Mouse (Mus musculus): ENCODE data around the gene Dscam. TPM values are rescaled to one million over a fixed set of nuclear protein-coding genes. Genes with fewer than 3 reads are reported as not detected.

The Dscam gene
- polyA plus RNA-seq, 1 experiment from 2014 or later = 0.08 TPM

DNA sequence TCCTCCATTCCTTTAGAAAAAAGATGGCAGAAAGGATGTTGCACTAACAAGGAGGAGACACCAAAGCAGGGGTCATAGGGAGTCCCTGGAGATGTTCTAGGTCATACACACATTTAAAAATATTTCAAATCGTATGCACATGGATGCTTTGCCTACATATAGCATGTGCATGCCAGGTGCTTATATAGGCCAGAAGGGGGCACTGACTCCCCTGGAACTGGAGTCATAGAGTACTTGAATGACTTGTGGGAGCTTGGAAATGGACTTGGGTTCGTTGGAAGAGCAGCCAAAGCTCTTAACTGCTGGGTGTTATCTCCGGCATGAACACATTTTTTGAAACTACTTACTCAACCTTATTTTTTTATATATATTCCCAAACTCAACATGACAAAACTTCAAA lies 448.4 kb downstream of the Dscam start:
- Histone ChIP-seq H3K27me3 (no peaks in the 10 kb centered on the region), H3K4me3 (no peak overlapping the region), H3K9me3 (no peaks in the 10 kb centered on the region), H3K4me2 (no peak overlapping the region), H3K36me3 (no peaks in the 10 kb centered on the region), H3K27ac (no peak overlapping the region), H3K4me1 (no peaks in the 10 kb centered on the region), H3K9ac (no peak overlapping the region)
- ATAC-seq (ENCODE audit: insufficient number of reproducible peaks, low FRiP score, low TSS enrichment, low read depth) = no peak
- WGBS = 60% methylated on average over 3 of the region's 3 CpGs

- no peak overlapping the region for H3K4me2 ChIP-seq
- 56% methylated on average over 9 of the region's 9 CpGs for WGBS
- no peaks in the 10 kb centered on the region for H3K27me3 ChIP-seq
- no peak overlapping the region for H3K27ac ChIP-seq
- no peaks in the 10 kb centered on the region for H3K9me3 ChIP-seq
- H3K36me3 ChIP-seq = no peaks in the 10 kb centered on the region
- H3K9ac ChIP-seq = no peak overlapping the region
- no peak for ATAC-seq (ENCODE audit: insufficient number of reproducible peaks, low FRiP score, low TSS enrichment, low read depth)
- H3K4me3 ChIP-seq = no peak overlapping the region
- H3K4me1 ChIP-seq = no peaks in the 10 kb centered on the region
These were observed 449.3 kb downstream of the Dscam start for GRCm38 (mm10) chr16:96721241-96721640.

DNA sequence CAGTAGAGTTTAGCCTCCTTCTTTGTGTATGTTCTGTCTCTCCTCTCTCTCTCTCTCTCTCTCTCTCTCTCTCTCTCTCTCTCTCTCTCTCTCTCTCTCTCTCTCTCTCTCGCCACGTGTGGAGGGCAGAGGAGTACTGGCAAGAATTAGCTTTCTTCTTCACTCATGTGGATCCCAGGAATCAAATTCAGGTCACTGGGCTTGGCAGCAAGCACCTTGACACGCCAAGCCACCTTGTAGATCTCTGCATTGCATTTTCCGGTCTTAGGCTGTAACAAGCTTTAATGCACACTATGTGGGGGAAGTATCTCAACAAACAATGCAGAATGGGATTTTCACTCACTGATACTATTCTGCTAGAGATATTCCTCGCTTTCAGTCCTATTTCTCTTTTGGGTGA lies 449.9 kb downstream of the Dscam start:
- 79% methylated on average over 5 of the region's 5 CpGs for WGBS
- H3K9ac ChIP-seq = no peak overlapping the region
- H3K27me3 ChIP-seq = no peaks in the 10 kb centered on the region
- no peaks in the 10 kb centered on the region for H3K9me3 ChIP-seq
- no peaks in the 10 kb centered on the region for H3K36me3 ChIP-seq
- no peaks in the 10 kb centered on the region for H3K4me1 ChIP-seq
- no peak overlapping the region for H3K4me3 ChIP-seq
- ATAC-seq (ENCODE audit: insufficient number of reproducible peaks, low FRiP score, low TSS enrichment, low read depth) = no peak
- no peak overlapping the region for H3K27ac ChIP-seq
- no peak overlapping the region for H3K4me2 ChIP-seq

DNA sequence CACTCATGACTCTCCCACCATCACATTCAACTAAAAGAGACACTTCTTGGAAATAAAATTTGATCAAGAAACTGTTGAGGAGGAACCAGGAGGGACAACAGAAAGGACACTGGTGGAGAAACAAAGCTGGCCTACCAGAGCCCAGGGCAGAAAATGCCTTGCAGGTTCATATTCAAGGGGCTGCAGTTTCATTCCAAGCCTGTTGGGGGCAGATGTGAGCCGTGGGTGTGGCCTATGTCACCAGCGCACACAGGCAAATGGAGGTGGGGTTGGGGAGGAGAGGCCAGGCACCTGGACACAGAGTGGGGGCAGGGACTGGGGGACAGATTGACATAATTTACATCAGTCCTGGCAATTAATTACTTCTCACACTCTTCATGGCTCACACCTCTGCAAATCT lies 452.3 kb downstream of the Dscam start:
- H3K27ac ChIP-seq = no peak overlapping the region
- WGBS = 3% methylated on average over 2 of the region's 2 CpGs
- no peaks in the 10 kb centered on the region for H3K36me3 ChIP-seq
- H3K9me3 ChIP-seq = no peaks in the 10 kb centered on the region
- no peaks in the 10 kb centered on the region for H3K4me1 ChIP-seq
- H3K27me3 ChIP-seq = no peaks in the 10 kb centered on the region
- H3K4me2 ChIP-seq = no peak overlapping the region
- H3K4me3 ChIP-seq = no peak overlapping the region
- ATAC-seq (ENCODE audit: insufficient number of reproducible peaks, low FRiP score, low TSS enrichment, low read depth) = no peak
- H3K9ac ChIP-seq = no peak overlapping the region

DNA sequence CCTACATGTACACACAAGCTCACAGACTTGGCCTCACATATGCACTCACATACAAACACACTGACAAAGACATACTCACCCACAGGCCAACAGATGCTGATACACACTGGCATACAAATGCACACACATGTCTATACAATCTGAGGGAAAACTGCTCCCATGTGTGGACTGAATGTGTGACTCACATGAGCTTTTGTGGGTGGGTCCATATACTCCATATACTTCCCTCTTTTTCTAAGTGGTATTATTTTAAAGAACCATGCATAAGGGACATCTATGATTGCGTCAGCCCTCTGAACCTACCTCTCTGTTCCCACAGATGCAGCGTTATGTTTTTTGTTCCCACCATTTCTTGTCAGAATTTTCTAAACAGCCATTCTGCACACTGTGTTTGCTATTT lies 453.9 kb downstream of the Dscam start:
- no peak overlapping the region for H3K4me2 ChIP-seq
- H3K4me1 ChIP-seq = no peaks in the 10 kb centered on the region
- no peak overlapping the region for H3K9ac ChIP-seq

DNA sequence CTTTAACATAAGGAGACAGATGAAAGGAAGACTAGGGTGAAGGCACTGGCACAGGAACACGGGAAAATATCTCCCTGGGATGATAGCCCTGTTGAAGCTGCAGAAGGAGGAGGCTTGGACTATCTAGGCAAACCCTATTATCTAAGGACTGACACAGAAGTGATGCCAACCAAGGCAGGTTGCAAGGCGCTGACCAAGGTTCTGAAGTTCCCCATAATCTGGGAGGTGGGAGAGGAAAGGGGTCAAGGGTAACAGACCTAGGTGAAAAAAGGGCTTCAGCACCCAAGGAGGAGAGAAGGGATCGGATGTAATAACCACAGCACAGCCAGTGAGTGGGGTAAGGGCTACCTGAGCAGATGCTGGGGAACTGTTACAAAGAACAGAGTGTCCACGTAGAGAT lies 458.6 kb downstream of the Dscam start:
- H3K4me2 ChIP-seq = no peak overlapping the region
- no peaks in the 10 kb centered on the region for H3K9me3 ChIP-seq
- no peaks in the 10 kb centered on the region for H3K27me3 ChIP-seq
- no peaks in the 10 kb centered on the region for H3K4me1 ChIP-seq
- no peak overlapping the region for H3K4me3 ChIP-seq
- no peak for ATAC-seq (ENCODE audit: insufficient number of reproducible peaks, low FRiP score, low TSS enrichment, low read depth)
- H3K36me3 ChIP-seq = no peaks in the 10 kb centered on the region
- no peak overlapping the region for H3K9ac ChIP-seq
- H3K27ac ChIP-seq = no peak overlapping the region
- WGBS = 42% methylated on average over 4 of the region's 4 CpGs

More for the DNA sequence above, 453.9 kb downstream of the Dscam start:
- H3K27me3 ChIP-seq = no peaks in the 10 kb centered on the region
- no peak overlapping the region for H3K4me3 ChIP-seq
- H3K36me3 ChIP-seq = no peaks in the 10 kb centered on the region
- 91% methylated on average over 2 of the region's 2 CpGs for WGBS
- no peaks in the 10 kb centered on the region for H3K9me3 ChIP-seq
- ATAC-seq (ENCODE audit: insufficient number of reproducible peaks, low FRiP score, low TSS enrichment, low read depth) = no peak
- H3K27ac ChIP-seq = no peak overlapping the region

DNA sequence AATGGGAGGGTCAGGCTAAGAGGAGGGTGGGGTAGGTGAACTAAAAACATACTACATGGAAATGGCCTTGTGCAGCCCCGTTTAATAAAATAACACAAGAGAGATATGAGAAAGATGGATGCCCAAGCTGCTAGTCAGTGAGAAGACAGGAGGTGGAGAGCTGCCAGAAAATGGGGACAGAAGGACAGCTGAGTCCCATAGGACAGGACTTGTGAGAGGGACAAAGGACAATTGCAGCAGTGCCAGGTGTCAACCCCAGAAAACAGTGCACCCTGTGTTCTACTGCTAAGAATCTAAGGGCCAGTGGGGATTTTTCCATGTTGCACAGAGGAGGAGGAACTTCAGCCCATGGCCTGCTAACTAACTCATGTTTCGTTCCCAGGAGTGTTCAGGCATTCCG lies 470.0 kb downstream of the Dscam start:
- no peak overlapping the region for H3K27ac ChIP-seq
- no peaks in the 10 kb centered on the region for H3K36me3 ChIP-seq
- no peak overlapping the region for H3K9ac ChIP-seq
- no peak overlapping the region for H3K4me3 ChIP-seq
- no peak overlapping the region for H3K4me2 ChIP-seq
- H3K9me3 ChIP-seq = no peaks in the 10 kb centered on the region
- WGBS = 83% methylated on average over 3 of the region's 3 CpGs
- H3K27me3 ChIP-seq = no peaks in the 10 kb centered on the region
- H3K4me1 ChIP-seq = no peaks in the 10 kb centered on the region
- ATAC-seq (ENCODE audit: insufficient number of reproducible peaks, low FRiP score, low TSS enrichment, low read depth) = no peak

- Histone ChIP-seq H3K27me3 (no peaks in the 10 kb centered on the region), H3K4me2 (no peak overlapping the region), H3K9ac (no peak overlapping the region), H3K36me3 (no peaks in the 10 kb centered on the region), H3K4me3 (no peak overlapping the region), H3K4me1 (no peaks in the 10 kb centered on the region), H3K9me3 (no peaks in the 10 kb centered on the region), H3K27ac (no peak overlapping the region)
- no peak for ATAC-seq (ENCODE audit: insufficient number of reproducible peaks, low FRiP score, low TSS enrichment, low read depth)
- WGBS = 87% methylated on average over 4 of the region's 4 CpGs
These were observed 474.7 kb downstream of the Dscam start for GRCm38 (mm10) chr16:96695882-96696281.

DNA sequence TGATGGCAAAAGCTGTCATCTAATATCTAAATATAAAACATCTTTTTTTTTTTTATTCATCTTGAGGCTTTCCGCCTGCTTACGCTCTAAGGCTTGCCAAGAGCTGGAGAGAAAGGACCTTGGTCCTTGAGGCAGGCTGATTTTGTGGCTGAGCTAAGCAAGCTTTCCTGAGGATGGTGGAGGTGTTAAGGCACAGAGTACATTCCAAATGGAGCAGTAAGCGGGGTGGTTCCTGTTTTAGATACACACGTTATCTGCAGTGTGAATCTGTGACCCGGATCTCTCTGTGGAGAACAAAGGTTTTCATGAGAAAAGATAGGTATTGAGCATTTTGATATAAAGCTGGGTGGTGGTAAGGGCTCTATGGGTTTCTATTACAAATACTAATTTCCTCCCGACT lies 479.0 kb downstream of the Dscam start:
- H3K27ac ChIP-seq = no peak overlapping the region
- no peaks in the 10 kb centered on the region for H3K9me3 ChIP-seq
- H3K4me3 ChIP-seq = no peak overlapping the region
- H3K4me1 ChIP-seq = no peaks in the 10 kb centered on the region
- no peak overlapping the region for H3K9ac ChIP-seq
- no peak overlapping the region for H3K4me2 ChIP-seq
- ATAC-seq (ENCODE audit: insufficient number of reproducible peaks, low FRiP score, low TSS enrichment, low read depth) = no peak
- 84% methylated on average over 6 of the region's 6 CpGs for WGBS
- no peaks in the 10 kb centered on the region for H3K27me3 ChIP-seq
- no peaks in the 10 kb centered on the region for H3K36me3 ChIP-seq

DNA sequence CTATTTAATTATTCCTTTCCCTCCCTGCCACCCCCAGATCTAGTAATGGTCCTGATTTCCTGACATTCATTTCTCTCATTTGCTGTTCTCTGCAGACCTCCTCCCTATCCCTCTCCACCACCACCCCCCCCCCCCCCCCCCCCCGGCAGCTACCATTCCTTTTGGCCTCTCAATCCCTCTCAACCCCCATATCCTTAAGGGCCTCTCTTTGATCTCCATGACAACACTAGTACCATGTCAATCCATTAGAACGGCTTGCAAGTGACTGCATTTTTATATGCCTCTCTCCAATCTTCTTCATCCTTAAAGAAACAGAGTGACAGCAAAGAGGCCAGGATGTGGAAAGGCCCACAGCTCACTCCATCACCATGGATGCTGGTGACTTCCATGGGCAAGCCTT lies 480.5 kb downstream of the Dscam start:
- H3K27ac ChIP-seq = no peak overlapping the region
- no peak overlapping the region for H3K9ac ChIP-seq
- H3K36me3 ChIP-seq = no peaks in the 10 kb centered on the region
- no peaks in the 10 kb centered on the region for H3K4me1 ChIP-seq
- no peaks in the 10 kb centered on the region for H3K27me3 ChIP-seq
- H3K4me2 ChIP-seq = no peak overlapping the region
- no peak for ATAC-seq (ENCODE audit: insufficient number of reproducible peaks, low FRiP score, low TSS enrichment, low read depth)
- 6% methylated on average over 1 of the region's 2 CpGs for WGBS
- no peak overlapping the region for H3K4me3 ChIP-seq
- H3K9me3 ChIP-seq = no peaks in the 10 kb centered on the region

- Histone ChIP-seq H3K4me2 (no peak overlapping the region), H3K27me3 (no peaks in the 10 kb centered on the region), H3K9ac (no peak overlapping the region), H3K4me3 (no peak overlapping the region), H3K27ac (no peak overlapping the region), H3K36me3 (no peaks in the 10 kb centered on the region), H3K9me3 (no peaks in the 10 kb centered on the region), H3K4me1 (no peaks in the 10 kb centered on the region)
- 47% methylated on average over 1 of the region's 1 CpGs for WGBS
- no peak for ATAC-seq (ENCODE audit: insufficient number of reproducible peaks, low FRiP score, low TSS enrichment, low read depth)
These were observed 481.1 kb downstream of the Dscam start for GRCm38 (mm10) chr16:96689419-96689818.

DNA sequence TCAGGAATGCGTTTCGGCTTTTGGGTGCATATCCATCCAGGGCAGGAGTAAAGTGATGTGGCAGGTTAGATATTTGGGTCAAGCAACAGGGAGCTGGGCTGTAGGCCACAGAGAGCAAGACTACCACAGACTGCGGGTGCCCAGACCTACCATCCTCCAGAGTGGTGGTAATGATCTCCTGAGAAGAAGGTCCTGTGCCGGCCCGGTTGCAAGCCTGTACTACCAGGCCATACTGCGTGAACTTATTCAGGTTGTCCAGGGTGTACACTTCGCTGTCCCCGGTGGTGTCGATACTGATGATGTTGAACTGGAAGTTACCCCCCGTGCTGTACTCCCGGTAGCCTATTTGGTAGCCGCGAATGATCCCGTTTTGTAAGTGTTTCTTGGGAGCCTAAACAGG lies 485.5 kb downstream of the Dscam start:
- H3K4me1 ChIP-seq = no peaks in the 10 kb centered on the region
- H3K9ac ChIP-seq = no peak overlapping the region
- no peaks in the 10 kb centered on the region for H3K27me3 ChIP-seq
- ATAC-seq (ENCODE audit: insufficient number of reproducible peaks, low FRiP score, low TSS enrichment, low read depth) = no peak
- H3K27ac ChIP-seq = no peak overlapping the region
- H3K4me3 ChIP-seq = no peak overlapping the region
- 89% methylated on average over 14 of the region's 14 CpGs for WGBS
- H3K4me2 ChIP-seq = no peak overlapping the region
- H3K9me3 ChIP-seq = no peaks in the 10 kb centered on the region
- no peaks in the 10 kb centered on the region for H3K36me3 ChIP-seq

DNA sequence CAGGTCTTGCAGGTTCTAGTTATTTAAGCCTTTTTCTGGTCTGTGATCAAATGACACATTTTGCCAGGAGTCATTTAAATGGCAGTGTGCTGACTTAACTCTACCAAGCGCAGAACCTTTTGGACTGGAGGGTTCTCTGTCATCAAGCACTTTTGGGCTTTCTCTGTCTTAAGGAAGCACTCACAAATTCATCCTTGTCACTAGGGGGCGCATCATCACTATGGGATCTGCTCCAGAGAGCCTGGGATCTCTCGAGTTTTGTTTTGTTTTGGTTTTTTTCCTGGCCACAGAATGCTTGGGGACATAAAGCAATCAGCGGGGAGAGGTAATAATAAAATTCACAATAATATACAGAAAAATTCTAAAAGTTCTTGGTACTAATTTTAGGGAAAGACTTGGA lies 486.0 kb downstream of the Dscam start:
- H3K4me1 ChIP-seq = no peaks in the 10 kb centered on the region
- H3K36me3 ChIP-seq = no peaks in the 10 kb centered on the region
- no peak overlapping the region for H3K4me2 ChIP-seq
- no peaks in the 10 kb centered on the region for H3K9me3 ChIP-seq
- no peaks in the 10 kb centered on the region for H3K27me3 ChIP-seq
- ATAC-seq (ENCODE audit: insufficient number of reproducible peaks, low FRiP score, low TSS enrichment, low read depth) = no peak
- no peak overlapping the region for H3K9ac ChIP-seq
- 17% methylated on average over 4 of the region's 4 CpGs for WGBS
- H3K27ac ChIP-seq = no peak overlapping the region
- H3K4me3 ChIP-seq = no peak overlapping the region

Measured in limb, embryonic 15.5 days (tissue).